Comparison of ENCODE assay signal across 12 mouse cellular contexts in genomic region chr4:155113766-155114410, GRCm38 (mm10). TPM values are rescaled to one million over a fixed set of nuclear protein-coding genes. Genes with fewer than 3 reads are reported as not detected.
DNase-seq lines count a peak whose midpoint lies in the region; ATAC-seq and TF ChIP-seq lines count a peak whose summit lies in the region.
"Had no signal": no experiment of that assay in that cellular context is flagged by ENCODE, and none has a peak within 500 bp of the region (broad histone marks: within the 10 kb centered on the region; RNA-seq: fewer than 3 reads in every experiment).

No protein-coding gene starts in this region.

- peak; percentile 46; the same call in 1 of the 2 replicates for ATAC-seq in lung, embryonic 16.5 days (ENCODE audit: low read depth)
- ATAC-seq in embryonic facial prominence, embryonic 15.5 days (ENCODE audit: insufficient number of reproducible peaks, low FRiP score, low TSS enrichment, low read depth), result peak; percentile 39
- ATAC-seq in stomach, embryonic 16.5 days (ENCODE audit: insufficient read depth, low FRiP score), result no peak

- no peaks in the 10 kb centered on the region for H3K9me3 ChIP-seq in lung, embryonic 16.5 days (ENCODE audit: control insufficient read depth, low read length)
- no peaks in the 10 kb centered on the region for H3K9me3 ChIP-seq in embryonic facial prominence, embryonic 15.5 days (replicated peaks)
- H3K9me3 ChIP-seq in stomach, embryonic 16.5 days (replicated peaks; ENCODE audit: control insufficient read depth, low read length), result no peaks in the 10 kb centered on the region
- H3K9me3 ChIP-seq: midbrain, embryonic 12.5 days had no signal

- DNase-seq in gastrocnemius, adult 2 months, result peak; percentile 52
- no peak for DNase-seq in gastrocnemius, adult 8-10 months (ENCODE audit: low spot score in 2 of 2)
- DNase-seq in lung, adult 18-20 months, result no peak
- DNase-seq in spleen, postnatal 14 days (ENCODE audit: low spot score in 2 of 2), result no peak
- DNase-seq in ovary, postnatal 14 days (ENCODE audit: low spot score), result no peak
- DNase-seq: heart, postnatal 36 days; kidney, postnatal 14 days had no signal

- peak overlapping the region; percentile 66 for H3K27ac ChIP-seq in gastrocnemius, adult 2 months
- peak overlapping the region; percentile 36 for H3K27ac ChIP-seq in lung, embryonic 16.5 days (ENCODE audit: low read length)
- peak overlapping the region; percentile 89 for H3K27ac ChIP-seq in embryonic facial prominence, embryonic 15.5 days (replicated peaks)
- peak overlapping the region; percentile 29; the same call in 1 of the 2 replicates for H3K27ac ChIP-seq in stomach, embryonic 16.5 days (ENCODE audit: low read length)
- H3K27ac ChIP-seq: midbrain, embryonic 12.5 days had no signal

- peak overlapping the region; percentile 15; the same call in 1 of the 2 replicates for H3K9ac ChIP-seq in lung, embryonic 16.5 days (ENCODE audit: low read length)
- no peak overlapping the region for H3K9ac ChIP-seq in embryonic facial prominence, embryonic 15.5 days
- H3K9ac ChIP-seq in stomach, embryonic 16.5 days (ENCODE audit: low read length), result no peak overlapping the region
- H3K9ac ChIP-seq: midbrain, embryonic 12.5 days had no signal

- TF ChIP-seq CTCF in gastrocnemius, adult 2 months (IDR thresholded peaks at IDR 0.05), result no peak

- 55% methylated on average over 8 of the region's 8 CpGs for WGBS in lung, embryonic 16.5 days
- WGBS in embryonic facial prominence, embryonic 15.5 days, result 24% methylated on average over 8 of the region's 8 CpGs
- WGBS in stomach, embryonic 16.5 days, result 62% methylated on average over 8 of the region's 8 CpGs

- peaks cover 9% of the 10 kb centered on the region for H3K4me1 ChIP-seq in lung, embryonic 16.5 days (replicated peaks; ENCODE audit: control insufficient read depth, insufficient read depth, low read length)
- H3K4me1 ChIP-seq in embryonic facial prominence, embryonic 15.5 days, result peaks cover 47% of the 10 kb centered on the region
- H3K4me1 ChIP-seq in stomach, embryonic 16.5 days (ENCODE audit: control insufficient read depth, insufficient read depth, low read length), result peaks cover 7% of the 10 kb centered on the region

- H3K36me3 ChIP-seq in lung, embryonic 16.5 days (ENCODE audit: control insufficient read depth, insufficient read depth, low read length), result no peaks in the 10 kb centered on the region
- no peaks in the 10 kb centered on the region for H3K36me3 ChIP-seq in embryonic facial prominence, embryonic 15.5 days
- no peaks in the 10 kb centered on the region for H3K36me3 ChIP-seq in stomach, embryonic 16.5 days (ENCODE audit: control insufficient read depth, insufficient read depth, low read length)
- H3K36me3 ChIP-seq: midbrain, embryonic 12.5 days had no signal

- H3K4me3 ChIP-seq in gastrocnemius, adult 2 months, result no peak overlapping the region
- H3K4me3 ChIP-seq in lung, embryonic 16.5 days (ENCODE audit: low read length), result no peak overlapping the region
- H3K4me3 ChIP-seq in embryonic facial prominence, embryonic 15.5 days (replicated peaks), result no peak overlapping the region
- no peak overlapping the region for H3K4me3 ChIP-seq in stomach, embryonic 16.5 days (replicated peaks; ENCODE audit: low read length)
- H3K4me3 ChIP-seq: midbrain, embryonic 12.5 days had no signal

- intact Hi-C loops in gastrocnemius, adult 2 months (cut with DNase I), result no loop called here

- no peaks in the 10 kb centered on the region for H3K27me3 ChIP-seq in lung, embryonic 16.5 days (ENCODE audit: control insufficient read depth, insufficient read depth, low read depth, low read length)
- H3K27me3 ChIP-seq in embryonic facial prominence, embryonic 15.5 days, result no peaks in the 10 kb centered on the region
- H3K27me3 ChIP-seq in stomach, embryonic 16.5 days (ENCODE audit: control insufficient read depth, insufficient read depth, low read length), result no peaks in the 10 kb centered on the region
- H3K27me3 ChIP-seq: midbrain, embryonic 12.5 days had no signal

- H3K4me2 ChIP-seq in lung, embryonic 16.5 days (ENCODE audit: low read depth, low read length), result no peak overlapping the region
- 0 out of 2 replicates have a peak overlapping the region, but pooled peaks have one; percentile 17 for H3K4me2 ChIP-seq in embryonic facial prominence, embryonic 15.5 days (replicated peaks)
- H3K4me2 ChIP-seq in stomach, embryonic 16.5 days (ENCODE audit: low read depth, low read length), result no peak overlapping the region
- H3K4me2 ChIP-seq: midbrain, embryonic 12.5 days had no signal

RNA-seq across cellular contexts. Expression of gene Morn1, which starts 27.5 kb away (rescaled TPM):
- total RNA-seq in gastrocnemius, adult 2 months (2021), result 1 to 10 TPM; 1.3 TPM
- total RNA-seq in gastrocnemius, adult 8-10 months (2022), result 1 to 10 TPM; 1.2 to 2.1 (median 1.4) TPM
- 6.3 and 6.9 TPM in 2 replicates for polyA plus RNA-seq in lung, embryonic 16.5 days (2015; fragmentation: Nextera tagmentation; extraction: Ambion mirVana)
- polyA plus RNA-seq in embryonic facial prominence, embryonic 15.5 days (2015; fragmentation: Nextera tagmentation; extraction: Ambion mirVana), result 7.7 and 8.7 TPM in 2 replicates
- 4.8 and 6.1 TPM in 2 replicates for polyA plus RNA-seq in stomach, embryonic 16.5 days (2015; fragmentation: Nextera tagmentation; extraction: Ambion mirVana)

RNA-seq across cellular contexts. Expression of gene Rer1, which starts 27.7 kb away (rescaled TPM):
- total RNA-seq in gastrocnemius, adult 2 months (2021), result 10 to 100 TPM; 54.8 to 59.3 TPM
- 10 to 100 TPM; 52.2 to 64.6 (median 59.8) TPM for total RNA-seq in gastrocnemius, adult 8-10 months (2022)
- polyA plus RNA-seq in lung, embryonic 16.5 days (2015; fragmentation: Nextera tagmentation; extraction: Ambion mirVana), result 150 and 157 TPM in 2 replicates
- 157 and 164 TPM in 2 replicates for polyA plus RNA-seq in embryonic facial prominence, embryonic 15.5 days (2015; fragmentation: Nextera tagmentation; extraction: Ambion mirVana)
- 171 and 183 TPM in 2 replicates for polyA plus RNA-seq in stomach, embryonic 16.5 days (2015; fragmentation: Nextera tagmentation; extraction: Ambion mirVana)

RNA-seq across cellular contexts. Expression of gene Pex10, which starts 47.1 kb away (rescaled TPM):
- 10 to 100 TPM; 12.9 to 17.9 TPM for total RNA-seq in gastrocnemius, adult 2 months (2021)
- total RNA-seq in gastrocnemius, adult 8-10 months (2022), result 10 to 100 TPM; 10.4 to 12.4 (median 11.4) TPM
- 26.8 and 27.4 TPM in 2 replicates for polyA plus RNA-seq in lung, embryonic 16.5 days (2015; fragmentation: Nextera tagmentation; extraction: Ambion mirVana)
- polyA plus RNA-seq in embryonic facial prominence, embryonic 15.5 days (2015; fragmentation: Nextera tagmentation; extraction: Ambion mirVana), result 21.6 and 22.1 TPM in 2 replicates
- 19.9 and 20.1 TPM in 2 replicates for polyA plus RNA-seq in stomach, embryonic 16.5 days (2015; fragmentation: Nextera tagmentation; extraction: Ambion mirVana)

RNA-seq across cellular contexts. Expression of gene Plch2, which starts 57.3 kb away (rescaled TPM):
- under 1 TPM in 1 of 2 experiments, not detected in 1; 0.38 TPM for total RNA-seq in gastrocnemius, adult 2 months (2021)
- under 1 TPM in 3 of 4 experiments, not detected in 1; 0.13 to 0.73 (median 0.15) TPM for total RNA-seq in gastrocnemius, adult 8-10 months (2022)
- 11.4 and 14.9 TPM in 2 replicates for polyA plus RNA-seq in lung, embryonic 16.5 days (2015; fragmentation: Nextera tagmentation; extraction: Ambion mirVana)
- 22.4 and 24.4 TPM in 2 replicates for polyA plus RNA-seq in embryonic facial prominence, embryonic 15.5 days (2015; fragmentation: Nextera tagmentation; extraction: Ambion mirVana)
- polyA plus RNA-seq in stomach, embryonic 16.5 days (2015; fragmentation: Nextera tagmentation; extraction: Ambion mirVana), result 27.4 and 30.4 TPM in 2 replicates
- total RNA-seq: heart, postnatal 36 days; liver, adult 2 months had no signal

Comparison
In these comparisons a context has a peak if more than half of its experiments do, and no peak if none do; other contexts are left out.
1. H3K27ac ChIP-seq: peak in every context shown above with its lines; median percentile 89 in embryonic facial prominence, embryonic 15.5 days; 66 in gastrocnemius, adult 2 months; 36 in lung, embryonic 16.5 days; 29 in stomach, embryonic 16.5 days.